Mouse (Mus musculus) G1E-ER4 (cell line): Measurements from ENCODE around the gene Olfr545. TPM values are rescaled to one million over a fixed set of nuclear protein-coding genes. Genes with fewer than 3 reads are reported as not detected.
A peak's percentile ranks its signal among the peaks of the same experiment; 100 is the strongest.

Experiments used
- GATA1 ChIP-seq: IDR thresholded peaks from one replicate; pipeline ENCODE4 v1.8.0; 2012; ENCODE audit warnings: low read length, inconsistent platforms
- polyA plus RNA-seq: library from polyadenylated mRNA; stranded (reverse); fragments of >175 nt; gene quantifications from 2 replicates; pipeline ENCODE4 v1.2.3, GENCODE M21; 2012

Gene Olfr545
- polyA plus RNA-seq, 1 experiment = not detected

- TF ChIP-seq GATA1 = no peak
These were observed 15.7 kb downstream of the Olfr545 start for GRCm38 (mm10) chr7:102483665-102484064.

DNA sequence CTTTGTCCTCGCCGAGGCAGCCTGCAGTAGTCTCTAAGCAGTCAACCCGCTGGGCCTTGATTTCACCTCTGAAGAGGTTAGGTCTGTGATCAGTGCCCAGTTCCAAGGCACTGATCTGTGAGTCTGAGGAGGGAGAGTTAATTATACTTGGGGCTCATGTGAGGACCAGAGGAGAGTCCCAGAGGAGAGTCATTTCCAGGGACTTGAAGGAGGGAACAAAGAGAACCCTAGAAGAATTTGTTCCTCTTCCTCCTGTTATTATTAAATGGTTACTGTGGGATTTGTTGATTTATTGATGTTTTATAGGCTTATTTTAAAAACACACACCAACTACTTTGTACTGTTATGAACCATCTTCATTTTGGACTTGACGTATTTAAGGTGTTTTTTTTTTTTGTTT, 17.8 kb downstream of the Olfr545 start, which contains the start of gene Olfr543:
Gene Olfr543 (minus strand): TSS at position 101 of the 400 bp plus-strand sequence.
- no peak for TF ChIP-seq GATA1

DNA sequence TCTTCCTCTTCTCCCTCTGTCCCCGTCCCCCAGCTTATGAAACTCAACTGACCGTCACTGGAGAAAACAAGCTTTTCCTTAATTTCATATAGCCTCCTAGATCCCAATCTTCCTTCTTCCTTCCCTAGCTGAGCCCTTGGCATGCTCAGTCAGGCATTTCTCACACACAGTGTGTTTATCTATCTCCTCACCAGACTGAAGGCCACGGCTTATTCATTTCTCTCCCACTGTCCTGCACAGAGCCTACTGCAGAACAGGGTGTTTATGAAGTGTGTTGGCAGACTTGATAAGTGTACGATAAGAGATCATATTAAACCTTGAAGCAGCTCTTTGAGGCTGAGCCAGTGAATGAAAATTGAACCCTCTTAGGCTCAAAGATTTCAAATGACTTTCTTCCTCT, 18.6 kb downstream of the Olfr545 start:
- no peak for TF ChIP-seq GATA1

GRCm38 (mm10) chr7:102479368-102480078, 19.9 kb downstream of the Olfr545 start:
- TF ChIP-seq GATA1 = no peak

- no peak for TF ChIP-seq GATA1
These were observed 20.4 kb downstream of the Olfr545 start for GRCm38 (mm10) chr7:102478926-102479325.

DNA sequence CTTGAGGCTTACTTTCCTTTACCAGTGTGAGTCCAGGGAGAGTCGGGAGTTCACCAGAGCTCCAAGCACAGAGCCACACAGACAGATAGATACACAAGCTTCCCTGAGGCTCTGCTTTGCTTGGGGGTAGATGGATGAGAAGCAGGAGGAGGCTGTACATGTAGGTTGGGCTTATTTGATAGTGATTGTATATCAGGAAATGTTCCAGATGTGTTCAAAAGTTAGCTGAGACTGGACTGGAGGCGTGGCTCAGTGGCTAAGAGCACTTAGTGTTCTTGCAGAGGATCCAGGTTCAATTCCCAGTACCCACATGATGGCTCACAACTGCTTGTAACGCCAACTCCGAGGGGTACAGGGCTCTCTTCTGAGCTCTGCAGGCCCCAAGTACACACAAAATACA, 20.9 kb downstream of the Olfr545 start:
- TF ChIP-seq GATA1 = no peak

GRCm38 (mm10) chr7:102477377-102477776, 22.0 kb downstream of the Olfr545 start:
- no peak for TF ChIP-seq GATA1

GRCm38 (mm10) chr7:102476601-102477000, 22.8 kb downstream of the Olfr545 start:
- no peak for TF ChIP-seq GATA1

- TF ChIP-seq GATA1 = no peak
These were observed 26.7 kb downstream of the Olfr545 start for GRCm38 (mm10) chr7:102472675-102473074.

GRCm38 (mm10) chr7:102467566-102467965, 31.8 kb downstream of the Olfr545 start:
- no peak for TF ChIP-seq GATA1

DNA sequence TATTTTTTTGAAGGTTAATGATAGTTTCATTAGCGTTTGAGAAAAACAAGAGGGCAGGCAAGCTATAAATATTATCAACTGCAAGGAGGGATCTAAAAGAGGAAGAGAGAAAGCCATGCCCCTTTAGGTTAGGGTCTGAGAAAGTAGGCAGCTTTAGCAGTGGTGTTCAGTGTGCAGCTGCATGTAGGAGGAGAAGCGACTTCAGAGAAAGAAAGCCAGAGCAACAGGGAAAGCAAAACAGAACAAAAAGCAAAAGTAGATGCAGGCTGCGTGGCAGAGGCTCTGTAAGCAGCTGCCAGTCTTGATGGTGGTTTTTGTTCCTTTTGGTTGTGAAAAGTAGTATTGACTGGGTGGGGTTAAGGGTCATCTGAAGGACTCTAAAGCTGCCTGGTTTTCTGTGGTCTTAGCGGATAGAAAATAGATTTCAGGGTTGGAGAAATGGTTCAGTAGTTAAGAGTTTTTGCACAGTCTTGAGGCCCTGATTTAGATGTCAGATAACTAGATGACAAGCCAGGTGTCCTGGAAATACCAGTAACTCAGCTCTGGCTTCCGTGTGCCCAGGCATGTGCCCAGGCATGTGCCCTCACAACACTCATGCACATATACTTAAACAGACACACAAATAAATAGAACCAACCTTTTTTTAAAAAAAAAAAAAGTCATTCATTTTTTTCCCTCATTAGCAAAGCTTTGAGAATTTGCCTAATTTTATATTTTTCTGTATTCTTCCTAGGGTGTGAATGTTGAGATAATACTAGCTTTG, 40.6 kb downstream of the Olfr545 start:
- no peak for TF ChIP-seq GATA1

GRCm38 (mm10) chr7:102446438-102446837, 52.9 kb downstream of the Olfr545 start:
- no peak for TF ChIP-seq GATA1

- peak; percentile 19 for TF ChIP-seq GATA1
These were observed 55.1 kb downstream of the Olfr545 start for GRCm38 (mm10) chr7:102444301-102444700.

DNA sequence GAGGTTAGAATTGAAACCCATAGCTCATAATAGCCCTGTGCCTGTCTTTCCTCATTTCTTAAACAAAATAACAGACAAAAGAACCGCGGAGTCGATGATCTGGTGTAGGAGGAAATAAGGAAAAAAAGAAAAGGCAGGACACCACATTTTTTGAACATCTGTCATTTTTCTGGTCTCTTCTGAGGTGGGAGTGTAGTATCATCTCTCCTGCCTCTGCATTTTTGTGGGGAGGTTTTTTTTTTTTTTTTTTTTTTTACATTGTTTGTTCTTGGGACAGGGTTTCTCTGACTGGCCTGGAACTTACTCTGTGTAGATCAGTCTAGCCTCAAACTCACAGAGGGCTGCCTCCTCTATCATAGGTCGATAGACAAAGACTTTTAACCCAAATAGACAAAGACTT, 56.9 kb downstream of the Olfr545 start:
- TF ChIP-seq GATA1 = no peak

DNA sequence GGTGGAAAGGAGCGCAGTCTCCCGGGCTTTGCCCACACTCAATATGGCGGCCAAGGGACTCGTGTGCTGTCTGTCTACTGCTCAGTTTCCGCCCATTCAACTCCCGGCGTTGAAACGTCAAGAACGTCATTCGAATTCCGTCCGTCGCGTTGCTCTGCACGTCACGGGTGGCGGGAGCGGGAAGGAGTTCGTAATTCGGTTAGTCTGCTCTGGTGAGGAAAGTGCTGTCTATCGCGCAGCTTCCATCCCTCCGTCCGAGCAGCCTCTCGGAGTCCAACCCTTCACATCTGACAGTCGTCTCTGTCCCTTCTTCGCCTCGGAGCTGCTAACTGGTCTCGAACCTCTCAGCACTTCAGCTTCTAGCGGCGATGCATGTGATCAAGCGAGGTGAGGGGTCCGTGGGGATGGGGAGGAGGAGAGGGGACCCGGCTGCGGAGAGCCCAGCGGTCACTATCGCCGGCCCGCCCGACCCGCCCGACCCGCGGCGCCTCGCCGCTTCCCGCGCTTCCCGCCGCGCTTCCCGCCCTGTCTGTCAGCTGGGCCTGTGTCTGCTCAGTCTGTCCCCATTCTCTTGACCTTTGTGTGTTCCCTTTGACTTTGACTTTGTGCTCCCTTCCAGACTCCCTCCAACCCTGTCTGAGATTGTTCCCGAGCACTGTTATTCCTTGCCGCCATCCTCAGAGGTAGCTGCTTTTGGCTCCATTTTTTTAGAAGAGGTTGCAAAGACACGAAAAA, 57.5 kb downstream of the Olfr545 start, which contains the start of gene Rrm1:
Gene Rrm1 (plus strand): TSS at position 39 of the 735 bp plus-strand sequence.
- TF ChIP-seq GATA1 = no peak

Other genes starting within 250 kb of the Olfr545 start
- gene Rhog, start 243.5 kb downstream of the Olfr545 start, polyA plus RNA-seq = 178 and 323 TPM in 2 replicates
- gene Stim1, start 231.8 kb downstream of the Olfr545 start, polyA plus RNA-seq = 16.1 and 42.3 TPM in 2 replicates
- 96.3 and 156 TPM in 2 replicates for gene Rrm1, start 57.9 kb downstream of the Olfr545 start, polyA plus RNA-seq
- gene Olfr543, start 17.9 kb downstream of the Olfr545 start, polyA plus RNA-seq = not detected in 2 replicates
- gene Olfr544, start 11.3 kb downstream of the Olfr545 start, polyA plus RNA-seq = not detected in 2 replicates
- not detected in 2 replicates for gene Olfr547, start 35.2 kb upstream of the Olfr545 start, polyA plus RNA-seq
- not detected in 2 replicates for gene Olfr548-ps1, start 41.3 kb upstream of the Olfr545 start, polyA plus RNA-seq
- gene Olfr549, start 50.3 kb upstream of the Olfr545 start, polyA plus RNA-seq = not detected in 2 replicates
- gene Trim21, start 65.9 kb upstream of the Olfr545 start, polyA plus RNA-seq = 2.4 and 5.2 TPM in 2 replicates
- gene Olfr550, start 71.9 kb upstream of the Olfr545 start, polyA plus RNA-seq = not detected in 2 replicates
- not detected in 2 replicates for gene Olfr551, start 92.3 kb upstream of the Olfr545 start, polyA plus RNA-seq
- not detected in 2 replicates for gene Olfr552, start 98.2 kb upstream of the Olfr545 start, polyA plus RNA-seq
- gene Olfr553, start 118.6 kb upstream of the Olfr545 start, polyA plus RNA-seq = not detected in 2 replicates
- not detected in 2 replicates for gene Olfr554, start 138.9 kb upstream of the Olfr545 start, polyA plus RNA-seq
- gene Olfr555, start 159.2 kb upstream of the Olfr545 start, polyA plus RNA-seq = not detected in 2 replicates
- gene Olfr556, start 165.3 kb upstream of the Olfr545 start, polyA plus RNA-seq = not detected in 2 replicates
- 1.8 and 1.9 TPM in 2 replicates for gene Trim68, start 187.8 kb upstream of the Olfr545 start, polyA plus RNA-seq
- not detected in 2 replicates for gene Olfr557, start 196.3 kb upstream of the Olfr545 start, polyA plus RNA-seq
- gene Olfr558, start 202.6 kb upstream of the Olfr545 start, polyA plus RNA-seq = not detected in 2 replicates
- not detected in 2 replicates for gene Olfr33, start 219.5 kb upstream of the Olfr545 start, polyA plus RNA-seq
- gene Olfr559, start 227.9 kb upstream of the Olfr545 start, polyA plus RNA-seq = not detected in 2 replicates